Mouse (Mus musculus): ENCODE measurements at regions not wholly inside any gene's neighbourhood (a gene's known extent, or its start where the extent isn't known, plus 50 kb on each side); places are given as distances from the start of the nearest gene placed in this dataset. TPM values are rescaled to one million over a fixed set of nuclear protein-coding genes. Genes with fewer than 3 reads are reported as not detected.
"Not testable (repeated sequence)": the region's sequence is repeated elsewhere in the genome, so short reads cannot be mapped to it uniquely, and the experiment has no call there.

GRCm38 (mm10) chr13:66547951-66548350 lies 107.0 kb upstream of the 2410141K09Rik start:
- H3K4me3 ChIP-seq (ENCODE audit: low read depth, low read length); H3K9me3 ChIP-seq (ENCODE audit: low read length); H3K36me3 ChIP-seq (replicated peaks; ENCODE audit: insufficient read depth, low read length); H3K4me2 ChIP-seq (ENCODE audit: low read depth, low read length); DNase-seq; ATAC-seq; H3K4me1 ChIP-seq (ENCODE audit: insufficient read depth); H3K9ac ChIP-seq (replicated peaks); H3K27me3 ChIP-seq (ENCODE audit: insufficient read depth, low read length); H3K27ac ChIP-seq (ENCODE audit: low read depth): not testable (repeated sequence)
- 81% methylated on average over 3 of the region's 3 CpGs for WGBS (ENCODE audit: insufficient replicate concordance)

GRCm38 (mm10) chr13:66519596-66519995 lies 78.7 kb upstream of the 2410141K09Rik start:
- H3K27ac ChIP-seq (ENCODE audit: low read depth); H3K4me3 ChIP-seq (ENCODE audit: low read depth, low read length); H3K36me3 ChIP-seq (replicated peaks; ENCODE audit: insufficient read depth, low read length); H3K9ac ChIP-seq (replicated peaks); H3K4me1 ChIP-seq (ENCODE audit: insufficient read depth); H3K9me3 ChIP-seq (ENCODE audit: low read length); DNase-seq; ATAC-seq; H3K4me2 ChIP-seq (ENCODE audit: low read depth, low read length); H3K27me3 ChIP-seq (ENCODE audit: insufficient read depth, low read length): not testable (repeated sequence)
- 97% methylated on average over 3 of the region's 3 CpGs for WGBS (ENCODE audit: insufficient replicate concordance)

Small RNA genes in the stretch of these regions (microRNA-seq; reads per million reads assigned to microRNA genes)
- gene Gm27501: not detected

All from liver, postnatal 0 days (tissue).